Mouse (Mus musculus) neural tube, embryonic 14.5 days (tissue): ENCODE data around the gene Rarres1. TPM values are rescaled to one million over a fixed set of nuclear protein-coding genes. Genes with fewer than 3 reads are reported as not detected.

ENCODE experiments used
- ATAC-seq: fragments of 200-750 bp; cut with Nextera tagmentation; 2 replicates; pipeline ENCODE4 v1.8.0; 2017; ENCODE audit warnings: low read depth, mild to moderate bottlenecking, moderate TSS enrichment, moderate library complexity
- H3K27ac ChIP-seq: fragments of 300-500 bp; sonication (generic); 2 replicates; pipeline ENCODE4 v1.5.1; 2014; ENCODE audit warnings: low read depth, mild to moderate bottlenecking, control low read depth, low read length, moderate library complexity, mixed read lengths
- H3K27me3 ChIP-seq: fragments of 300-500 bp; sonication (generic); 2 replicates; pipeline ENCODE4 v1.6.1; 2014; ENCODE audit warnings: low read length; ENCODE audit not compliant: control insufficient read depth, insufficient read depth
- H3K36me3 ChIP-seq: fragments of 300-500 bp; sonication (generic); 2 replicates; pipeline ENCODE4 v1.6.1; 2014; ENCODE audit warnings: low read length, mixed read lengths; ENCODE audit not compliant: control insufficient read depth, insufficient read depth
- H3K4me1 ChIP-seq: fragments of 300-500 bp; sonication (generic); 2 replicates; pipeline ENCODE4 v1.6.1; 2014; ENCODE audit warnings: low read length; ENCODE audit not compliant: control insufficient read depth, insufficient read depth
- H3K4me2 ChIP-seq: fragments of 300-500 bp; sonication (generic); 2 replicates; pipeline ENCODE4 v1.6.1; 2014; ENCODE audit warnings: mild to moderate bottlenecking, low read depth, low read length, control low read depth
- H3K4me3 ChIP-seq: fragments of 300-500 bp; sonication (generic); 2 replicates; pipeline ENCODE4 v1.5.1; 2014; ENCODE audit warnings: low read depth, low read length, control low read depth, mixed read lengths
- H3K9ac ChIP-seq: fragments of 300-500 bp; sonication (generic); replicated peaks from 2 replicates; pipeline ENCODE4 v1.6.1; 2014; ENCODE audit warnings: low read depth, mild to moderate bottlenecking, control low read depth, low read length, mixed read lengths
- H3K9me3 ChIP-seq: fragments of 300-500 bp; sonication (generic); 2 replicates; pipeline ENCODE4 v1.6.1; 2016; ENCODE audit warnings: low read length; ENCODE audit not compliant: control insufficient read depth
- WGBS: fragments of 180-500 bp; shearing (Covaris S2); extraction: QIAGEN DNeasy Blood & Tissue Kit; methylation state at CpG from one replicate; pipeline ENCODE4 v1.1.7; 2014; 5-methylcytosine and 5-hydroxymethylcytosine counted together
- polyA plus RNA-seq: library from polyadenylated mRNA; unstranded; fragments of >200 nt; fragmentation: Nextera tagmentation; extraction: Ambion mirVana; gene quantifications from 2 replicates; pipeline ENCODE4 v1.2.1, GENCODE M21; 2014

Rarres1 gene
- polyA plus RNA-seq, 1 experiment from 2014 or later: 2.7 TPM

GRCm38 (mm10) chr3:67524768-67525167 is 9.4 kb upstream of the Rarres1 start:
- no peak for ATAC-seq
- Histone ChIP-seq H3K27ac (no peak overlapping the region), H3K4me2 (no peak overlapping the region), H3K36me3 (no peaks in the 10 kb centered on the region), H3K4me1 (no peaks in the 10 kb centered on the region), H3K4me3 (no peak overlapping the region), H3K9me3 (no peaks in the 10 kb centered on the region), H3K9ac (no peak overlapping the region), H3K27me3 (no peaks in the 10 kb centered on the region)
- 72% methylated on average over 6 of the region's 6 CpGs for WGBS

GRCm38 (mm10) chr3:67522709-67523108 is 7.4 kb upstream of the Rarres1 start:
- Histone ChIP-seq H3K27ac (no peak overlapping the region), H3K4me3 (no peak overlapping the region), H3K36me3 (no peaks in the 10 kb centered on the region), H3K4me1 (no peaks in the 10 kb centered on the region), H3K27me3 (no peaks in the 10 kb centered on the region), H3K9me3 (no peaks in the 10 kb centered on the region), H3K9ac (no peak overlapping the region), H3K4me2 (no peak overlapping the region)
- WGBS: 90% methylated on average over 8 of the region's 8 CpGs
- no peak for ATAC-seq

GRCm38 (mm10) chr3:67520568-67521143 is 5.3 kb upstream of the Rarres1 start:
- Histone ChIP-seq H3K4me3 (no peak overlapping the region), H3K9ac (no peak overlapping the region), H3K4me1 (no peaks in the 10 kb centered on the region), H3K9me3 (no peaks in the 10 kb centered on the region), H3K27me3 (no peaks in the 10 kb centered on the region), H3K36me3 (no peaks in the 10 kb centered on the region), H3K4me2 (no peak overlapping the region), H3K27ac (no peak overlapping the region)
- WGBS: 91% methylated on average over 5 of the region's 5 CpGs
- ATAC-seq: no peak

GRCm38 (mm10) chr3:67514801-67515273 is 486 bp downstream of the Rarres1 start:
- H3K9ac ChIP-seq: peak overlapping the region; percentile 67
- H3K4me3 ChIP-seq: peak overlapping the region; percentile 55
- WGBS: 4% methylated on average over 40 of the region's 40 CpGs
- H3K36me3 ChIP-seq: no peaks in the 10 kb centered on the region
- no peak overlapping the region for H3K27ac ChIP-seq
- H3K4me2 ChIP-seq: peak overlapping the region; percentile 100
- ATAC-seq: peak; percentile 64
- no peaks in the 10 kb centered on the region for H3K4me1 ChIP-seq
- no peaks in the 10 kb centered on the region for H3K9me3 ChIP-seq
- no peaks in the 10 kb centered on the region for H3K27me3 ChIP-seq

- H3K9me3 ChIP-seq: no peaks in the 10 kb centered on the region
- no peak overlapping the region for H3K9ac ChIP-seq
- no peaks in the 10 kb centered on the region for H3K4me1 ChIP-seq
- 3% methylated on average over 5 of the region's 5 CpGs for WGBS
- H3K27me3 ChIP-seq: no peaks in the 10 kb centered on the region
- no peaks in the 10 kb centered on the region for H3K36me3 ChIP-seq
- no peak overlapping the region for H3K27ac ChIP-seq
- H3K4me3 ChIP-seq: no peak overlapping the region
- peak; percentile 65 for ATAC-seq
- no peak overlapping the region for H3K4me2 ChIP-seq
Observed at GRCm38 (mm10) chr3:67512807-67513206, 2.5 kb downstream of the Rarres1 start.

GRCm38 (mm10) chr3:67508216-67508892 is 7.0 kb downstream of the Rarres1 start:
- no peak for ATAC-seq
- no peak overlapping the region for H3K9ac ChIP-seq
- WGBS: 86% methylated on average over 10 of the region's 10 CpGs

GRCm38 (mm10) chr3:67505286-67505685 is 10.0 kb downstream of the Rarres1 start:
- H3K4me1 ChIP-seq: no peaks in the 10 kb centered on the region
- no peaks in the 10 kb centered on the region for H3K27me3 ChIP-seq
- 81% methylated on average over 2 of the region's 2 CpGs for WGBS
- no peak overlapping the region for H3K4me3 ChIP-seq
- no peaks in the 10 kb centered on the region for H3K9me3 ChIP-seq
- no peak overlapping the region for H3K27ac ChIP-seq
- no peak for ATAC-seq
- no peak overlapping the region for H3K4me2 ChIP-seq
- no peaks in the 10 kb centered on the region for H3K36me3 ChIP-seq
- H3K9ac ChIP-seq: no peak overlapping the region

More at GRCm38 (mm10) chr3:67508216-67508892, 7.0 kb downstream of the Rarres1 start:
- no peaks in the 10 kb centered on the region for H3K27me3 ChIP-seq
- H3K36me3 ChIP-seq: no peaks in the 10 kb centered on the region
- no peak overlapping the region for H3K27ac ChIP-seq
- H3K4me1 ChIP-seq: no peaks in the 10 kb centered on the region
- no peaks in the 10 kb centered on the region for H3K9me3 ChIP-seq
- no peak overlapping the region for H3K4me2 ChIP-seq
- H3K4me3 ChIP-seq: no peak overlapping the region

GRCm38 (mm10) chr3:67503878-67504277 is 11.4 kb downstream of the Rarres1 start:
- Histone ChIP-seq H3K4me2 (no peak overlapping the region), H3K36me3 (no peaks in the 10 kb centered on the region), H3K4me3 (no peak overlapping the region), H3K27ac (no peak overlapping the region), H3K9me3 (no peaks in the 10 kb centered on the region), H3K9ac (no peak overlapping the region), H3K4me1 (no peaks in the 10 kb centered on the region), H3K27me3 (no peaks in the 10 kb centered on the region)
- ATAC-seq: no peak
- 10% methylated on average over 3 of the region's 3 CpGs for WGBS

- H3K27me3 ChIP-seq: no peaks in the 10 kb centered on the region
- no peak overlapping the region for H3K4me3 ChIP-seq
- H3K27ac ChIP-seq: no peak overlapping the region
- 95% methylated on average over 4 of the region's 4 CpGs for WGBS
- H3K4me2 ChIP-seq: no peak overlapping the region
- ATAC-seq: no peak
- H3K36me3 ChIP-seq: no peaks in the 10 kb centered on the region
- H3K9ac ChIP-seq: no peak overlapping the region
- H3K9me3 ChIP-seq: no peaks in the 10 kb centered on the region
- no peaks in the 10 kb centered on the region for H3K4me1 ChIP-seq
Observed at GRCm38 (mm10) chr3:67499406-67499791, 15.9 kb downstream of the Rarres1 start.
